Mouse (Mus musculus): ENCODE measurements at regions not wholly inside any gene's neighbourhood (a gene's known extent, or its start where the extent isn't known, plus 50 kb on each side); places are given as distances from the start of the nearest gene placed in this dataset.
"Not testable (repeated sequence)": the region's sequence is repeated elsewhere in the genome, so short reads cannot be mapped to it uniquely, and the experiment has no call there.

DNA sequence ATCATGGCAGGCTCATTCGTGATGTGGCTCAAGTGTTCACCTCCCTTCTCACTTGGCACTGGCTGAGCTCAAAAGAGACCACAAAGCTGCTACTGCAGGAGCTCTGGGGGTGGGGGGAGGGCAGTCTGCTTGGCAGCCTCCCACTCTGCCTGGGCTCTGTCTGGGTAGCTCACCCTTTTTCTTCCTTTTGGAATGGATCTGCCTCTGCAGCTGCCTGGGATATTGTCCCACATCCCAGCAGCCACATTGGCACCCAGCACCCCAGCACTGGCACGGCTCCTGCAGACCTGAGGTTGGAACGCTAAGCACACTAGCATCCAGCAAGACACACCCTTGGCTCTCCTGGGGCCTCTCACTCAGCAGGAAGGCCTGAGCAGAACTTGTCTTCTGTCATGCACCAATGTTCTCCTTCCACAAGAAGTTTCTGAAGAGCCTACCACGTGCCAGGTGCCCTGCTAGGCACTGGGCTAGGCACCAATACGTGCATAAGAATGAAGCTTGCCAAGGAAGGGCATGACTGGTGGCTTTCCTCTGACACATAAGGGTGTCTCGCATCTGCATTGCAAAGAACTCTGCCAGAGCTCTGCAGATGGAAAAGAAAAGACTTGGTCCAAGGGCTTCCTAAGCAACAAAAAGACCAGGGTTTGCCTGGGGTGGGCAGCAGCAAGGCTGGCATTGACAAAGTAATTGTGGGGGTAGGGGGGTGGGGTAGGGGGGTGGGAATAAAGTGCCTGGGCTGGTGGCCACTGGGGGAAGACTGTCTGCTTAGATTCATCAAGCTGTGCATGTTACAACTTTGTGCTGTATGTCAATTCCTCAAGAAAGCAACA, 112.1 kb upstream of the Sipa1l1 start:
- ATAC-seq (ENCODE audit: low FRiP score, low read depth); H3K4me2 ChIP-seq (replicated peaks): not testable (repeated sequence)
- no CpG with 5 or more reads among the region's 6 CpGs for WGBS

GRCm38 (mm10) chr12:82064986-82065385, 104.1 kb upstream of the Sipa1l1 start:
- Histone ChIP-seq H3K4me1 (peaks cover 8% of the 10 kb centered on the region; the same call in 1 of the 2 replicates), H3K9ac (no peak overlapping the region), H3K4me3 (no peak overlapping the region), H3K27me3 (no peaks in the 10 kb centered on the region), H3K27ac (no peak overlapping the region), H3K4me2 (replicated peaks) (no peak overlapping the region), H3K9me3 (peaks cover 3% of the 10 kb centered on the region; the same call in 1 of the 2 replicates), H3K36me3 (no peaks in the 10 kb centered on the region)
- 85% methylated on average over 4 of the region's 4 CpGs for WGBS
- no peak for ATAC-seq (ENCODE audit: low FRiP score, low read depth)

More for the DNA sequence above, 112.1 kb upstream of the Sipa1l1 start:
- H3K9ac ChIP-seq, H3K27ac ChIP-seq, H3K4me3 ChIP-seq, H3K27me3 ChIP-seq, H3K9me3 ChIP-seq, H3K4me1 ChIP-seq, H3K36me3 ChIP-seq: not testable (repeated sequence)

- peaks cover 3% of the 10 kb centered on the region; the same call in 1 of the 2 replicates for H3K9me3 ChIP-seq
- no peak for ATAC-seq (ENCODE audit: low FRiP score, low read depth)
- H3K4me1 ChIP-seq: peaks cover 8% of the 10 kb centered on the region; the same call in 1 of the 2 replicates
- no peak overlapping the region for H3K9ac ChIP-seq
- no peaks in the 10 kb centered on the region for H3K27me3 ChIP-seq
- H3K36me3 ChIP-seq: no peaks in the 10 kb centered on the region
- no peak overlapping the region for H3K27ac ChIP-seq
- H3K4me3 ChIP-seq: no peak overlapping the region
- 27% methylated on average over 4 of the region's 4 CpGs for WGBS
- no peak overlapping the region for H3K4me2 ChIP-seq (replicated peaks)
Measured at GRCm38 (mm10) chr12:82066860-82067259, 102.3 kb upstream of the Sipa1l1 start.

- Histone ChIP-seq H3K4me2 (replicated peaks) (no peak overlapping the region), H3K9ac (no peak overlapping the region), H3K27me3 (no peaks in the 10 kb centered on the region), H3K4me3 (no peak overlapping the region), H3K9me3 (peaks cover 3% of the 10 kb centered on the region; the same call in 1 of the 2 replicates), H3K36me3 (no peaks in the 10 kb centered on the region), H3K27ac (no peak overlapping the region), H3K4me1 (peaks cover 13% of the 10 kb centered on the region; the same call in 1 of the 2 replicates)
- 85% methylated on average over 9 of the region's 9 CpGs for WGBS
- no peak for ATAC-seq (ENCODE audit: low FRiP score, low read depth)
Measured at GRCm38 (mm10) chr12:82069621-82070020, 99.5 kb upstream of the Sipa1l1 start.

DNA sequence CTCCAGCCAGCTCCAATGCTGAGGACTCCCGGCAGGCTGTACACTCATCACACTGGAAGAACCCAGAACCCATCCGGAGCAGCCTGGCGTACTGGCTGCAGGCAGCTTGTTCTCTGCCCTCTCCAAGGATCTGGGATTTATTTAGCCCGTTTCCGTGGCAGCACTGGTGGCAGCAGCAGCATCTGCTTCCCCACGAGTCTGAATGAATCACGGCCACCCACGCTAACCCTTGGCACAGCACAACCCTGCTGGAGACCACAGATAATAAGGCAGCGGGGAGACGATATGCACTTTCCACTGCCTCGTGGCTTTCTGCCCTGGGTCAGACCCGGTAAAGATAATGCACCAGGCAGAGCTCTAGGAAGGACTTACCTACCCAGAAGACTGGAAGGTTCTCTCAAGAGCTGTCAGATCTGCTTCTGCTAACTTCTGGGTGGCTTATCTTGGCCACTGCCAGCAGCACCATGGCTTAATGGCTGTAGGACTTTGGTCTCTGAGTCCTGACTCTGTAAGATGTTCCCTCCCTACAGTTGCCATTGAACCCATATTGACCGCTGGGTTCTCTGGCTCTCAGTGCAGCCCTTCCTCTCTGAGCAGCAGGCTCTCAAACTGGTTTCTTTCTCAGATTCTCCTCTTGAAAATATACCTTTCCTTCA, 96.2 kb upstream of the Sipa1l1 start:
- H3K9me3 ChIP-seq: peaks cover 3% of the 10 kb centered on the region; the same call in 1 of the 2 replicates
- no peak for ATAC-seq (ENCODE audit: low FRiP score, low read depth)
- H3K4me1 ChIP-seq: peaks cover 14% of the 10 kb centered on the region; the same call in 1 of the 2 replicates
- no peak overlapping the region for H3K27ac ChIP-seq
- H3K36me3 ChIP-seq: no peaks in the 10 kb centered on the region
- H3K4me3 ChIP-seq: no peak overlapping the region
- H3K27me3 ChIP-seq: no peaks in the 10 kb centered on the region
- H3K4me2 ChIP-seq (replicated peaks): no peak overlapping the region
- H3K9ac ChIP-seq: no peak overlapping the region
- 59% methylated on average over 13 of the region's 13 CpGs for WGBS

GRCm38 (mm10) chr12:82075479-82076221, 93.5 kb upstream of the Sipa1l1 start:
- Histone ChIP-seq H3K9ac (no peak overlapping the region), H3K27me3 (no peaks in the 10 kb centered on the region), H3K36me3 (no peaks in the 10 kb centered on the region), H3K4me3 (no peak overlapping the region), H3K4me2 (replicated peaks) (no peak overlapping the region), H3K9me3 (no peaks in the 10 kb centered on the region), H3K4me1 (peaks cover 17% of the 10 kb centered on the region), H3K27ac (no peak overlapping the region)
- 39% methylated on average over 13 of the region's 13 CpGs for WGBS
- no peak for ATAC-seq (ENCODE audit: low FRiP score, low read depth)

DNA sequence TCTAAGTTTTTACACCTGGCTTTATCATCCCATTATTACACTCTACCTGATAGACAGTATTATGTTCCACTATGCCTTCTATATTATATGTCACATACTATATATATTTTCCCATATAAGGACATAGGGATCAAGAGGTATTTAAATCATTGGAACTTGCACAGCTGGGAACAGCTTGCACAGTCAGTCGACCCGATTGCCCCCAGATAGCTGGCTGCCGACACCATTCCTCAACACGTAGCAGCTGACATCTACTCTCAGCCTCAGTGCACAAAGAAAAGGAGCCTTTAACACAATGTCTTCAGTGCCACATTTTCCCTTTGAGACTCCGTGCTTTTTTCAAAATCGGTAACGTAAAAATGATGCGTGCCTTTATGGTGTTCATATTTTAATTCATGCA, 92.4 kb upstream of the Sipa1l1 start:
- H3K27me3 ChIP-seq: no peaks in the 10 kb centered on the region
- no peaks in the 10 kb centered on the region for H3K9me3 ChIP-seq
- no peaks in the 10 kb centered on the region for H3K36me3 ChIP-seq
- no peak overlapping the region for H3K4me3 ChIP-seq
- H3K4me1 ChIP-seq: peaks cover 17% of the 10 kb centered on the region
- no peak for ATAC-seq (ENCODE audit: low FRiP score, low read depth)
- H3K27ac ChIP-seq: no peak overlapping the region
- WGBS: 78% methylated on average over 8 of the region's 8 CpGs
- no peak overlapping the region for H3K9ac ChIP-seq
- H3K4me2 ChIP-seq (replicated peaks): no peak overlapping the region

DNA sequence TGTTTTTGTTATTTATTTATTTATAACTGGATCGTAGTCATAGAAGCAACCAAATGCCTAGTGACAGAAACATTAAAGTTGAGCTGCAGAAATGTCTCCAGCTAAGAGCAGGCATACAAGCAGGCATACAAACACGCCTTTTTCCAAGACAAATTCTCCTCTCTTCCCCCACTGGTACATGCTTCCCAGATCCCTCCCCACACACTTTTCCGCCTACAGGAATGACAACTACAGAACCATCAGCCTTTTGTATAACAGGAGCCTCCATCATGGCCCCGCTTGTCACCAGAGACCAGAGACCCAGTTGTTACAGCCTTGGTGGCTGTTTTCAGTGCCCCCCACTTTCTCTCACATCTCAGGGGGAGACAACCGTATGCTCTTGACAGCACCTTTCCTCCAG, 91.2 kb upstream of the Sipa1l1 start:
- no peak for ATAC-seq (ENCODE audit: low FRiP score, low read depth)
- no peak overlapping the region for H3K4me2 ChIP-seq (replicated peaks)
- 81% methylated on average over 5 of the region's 5 CpGs for WGBS
- H3K9me3 ChIP-seq: no peaks in the 10 kb centered on the region
- H3K4me1 ChIP-seq: peaks cover 13% of the 10 kb centered on the region
- no peaks in the 10 kb centered on the region for H3K36me3 ChIP-seq
- H3K27ac ChIP-seq: no peak overlapping the region
- H3K4me3 ChIP-seq: no peak overlapping the region
- H3K9ac ChIP-seq: no peak overlapping the region
- H3K27me3 ChIP-seq: no peaks in the 10 kb centered on the region

DNA sequence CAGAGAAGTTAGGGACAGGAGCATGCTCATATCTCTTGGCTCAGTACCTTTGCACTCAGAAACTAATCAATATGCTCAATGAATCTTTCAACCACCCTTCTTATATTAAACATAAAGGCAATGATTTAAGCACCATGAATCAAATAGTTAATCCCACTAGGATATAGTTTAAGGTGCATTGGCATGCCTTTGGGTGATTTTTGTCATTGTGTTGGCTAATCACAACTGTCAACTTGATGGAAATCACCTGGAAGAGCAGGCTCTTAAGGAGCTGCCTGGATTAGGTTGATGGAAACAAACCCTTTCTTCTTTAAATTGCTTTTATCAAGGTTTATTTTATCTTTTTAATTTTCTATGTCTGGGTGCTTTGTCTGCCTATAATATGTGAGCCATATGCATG, 90.4 kb upstream of the Sipa1l1 start:
- H3K4me2 ChIP-seq (replicated peaks): no peak overlapping the region
- no peaks in the 10 kb centered on the region for H3K9me3 ChIP-seq
- H3K4me1 ChIP-seq: peaks cover 12% of the 10 kb centered on the region
- no peak for ATAC-seq (ENCODE audit: low FRiP score, low read depth)
- no peak overlapping the region for H3K4me3 ChIP-seq
- no peaks in the 10 kb centered on the region for H3K27me3 ChIP-seq
- H3K36me3 ChIP-seq: no peaks in the 10 kb centered on the region
- H3K9ac ChIP-seq: no peak overlapping the region
- H3K27ac ChIP-seq: no peak overlapping the region

- no peak for ATAC-seq (ENCODE audit: low FRiP score, low read depth)
- 76% methylated on average over 6 of the region's 6 CpGs for WGBS
- Histone ChIP-seq H3K4me1 (peaks cover 11% of the 10 kb centered on the region), H3K27ac (no peak overlapping the region), H3K9me3 (no peaks in the 10 kb centered on the region), H3K9ac (no peak overlapping the region), H3K4me3 (no peak overlapping the region), H3K4me2 (replicated peaks) (no peak overlapping the region), H3K36me3 (no peaks in the 10 kb centered on the region), H3K27me3 (no peaks in the 10 kb centered on the region)
Measured at GRCm38 (mm10) chr12:82080196-82080880, 88.8 kb upstream of the Sipa1l1 start.

- ATAC-seq (ENCODE audit: low FRiP score, low read depth); H3K9me3 ChIP-seq; H3K27ac ChIP-seq; H3K27me3 ChIP-seq; H3K9ac ChIP-seq; H3K4me3 ChIP-seq; H3K4me1 ChIP-seq; H3K4me2 ChIP-seq (replicated peaks); H3K36me3 ChIP-seq: not testable (repeated sequence)
- WGBS: 92% methylated on average over 4 of the region's 4 CpGs
Measured at GRCm38 (mm10) chr12:82082596-82082995, 86.5 kb upstream of the Sipa1l1 start.

Data from limb, embryonic 13.5 days (tissue).